Mouse (Mus musculus) liver, embryonic 14 days (tissue): ENCODE measurements around the gene Stc2. TPM values are rescaled to one million over a fixed set of nuclear protein-coding genes. Genes with fewer than 3 reads are reported as not detected.

Source experiments
- polyA plus RNA-seq: library from polyadenylated mRNA; depleted of rRNA; stranded (reverse); fragments of >200 nt; gene quantifications from 2 replicates; pipeline ENCODE4 v1.2.3, GENCODE M21; 2012; rRNA removed

Gene Stc2
- 0.46 and 0.52 TPM in 2 replicates for polyA plus RNA-seq

GRCm38 (mm10) chr11:31369648-31370286 is at the start of gene Stc2:
Gene Stc2 (minus strand): TSS chr11:31370074.

Other genes starting within 250 kb of the Stc2 start
- gene Gm17332, start 187.6 kb downstream of the Stc2 start, polyA plus RNA-seq: not detected in 2 replicates